In genomic region chr11:64253517-64254385, GRCm38 (mm10) we compare ENCODE assay signal across 23 mouse cellular contexts.
A peak's percentile ranks its signal among the peaks of the same experiment; 100 is the strongest.
DNase-seq lines count a peak whose midpoint lies in the region; ATAC-seq and TF ChIP-seq lines count a peak whose summit lies in the region.
"Had no signal": no experiment of that assay in that cellular context is flagged by ENCODE, and none has a peak within 500 bp of the region (broad histone marks: within the 10 kb centered on the region; RNA-seq: fewer than 3 reads in every experiment).

No protein-coding gene starts in this region.

- no peak overlapping the region for H3K27ac ChIP-seq in forebrain, embryonic 14.5 days (ENCODE audit: low read depth, low read length)
- no peak overlapping the region for H3K27ac ChIP-seq in forebrain, embryonic 12.5 days
- H3K27ac ChIP-seq: forebrain, embryonic 10.5 days; forebrain, embryonic 15.5 days; heart, adult 2 months; hindbrain, embryonic 14.5 days; hindbrain, postnatal 0 days had no signal

- no peaks in the 10 kb centered on the region; the same call in 1 of the 2 replicates for H3K9me3 ChIP-seq in forebrain, embryonic 14.5 days (replicated peaks; ENCODE audit: control insufficient read depth, low read length)
- no peaks in the 10 kb centered on the region for H3K9me3 ChIP-seq in forebrain, embryonic 12.5 days
- H3K9me3 ChIP-seq: forebrain, embryonic 10.5 days; forebrain, embryonic 15.5 days; G1E had no signal

- H3K4me3 ChIP-seq in forebrain, embryonic 14.5 days (ENCODE audit: low read depth, low read length): no peak overlapping the region
- H3K4me3 ChIP-seq in forebrain, embryonic 12.5 days (replicated peaks): no peak overlapping the region
- H3K4me3 ChIP-seq: forebrain, embryonic 10.5 days; forebrain, embryonic 15.5 days; heart, adult 2 months had no signal

- no peaks in the 10 kb centered on the region for H3K4me1 ChIP-seq in forebrain, embryonic 14.5 days (ENCODE audit: control insufficient read depth, insufficient read depth, low read length)
- H3K4me1 ChIP-seq in forebrain, embryonic 12.5 days: 0 out of 2 replicates have a peak, but pooled peaks cover 2% of the 10 kb centered on the region
- H3K4me1 ChIP-seq: forebrain, embryonic 15.5 days had no signal

- no peaks in the 10 kb centered on the region for H3K27me3 ChIP-seq in forebrain, embryonic 14.5 days (replicated peaks; ENCODE audit: control insufficient read depth, insufficient read depth, low read length)
- H3K27me3 ChIP-seq in forebrain, embryonic 12.5 days: no peaks in the 10 kb centered on the region
- H3K27me3 ChIP-seq: CH12.LX; forebrain, embryonic 15.5 days had no signal

- H3K4me2 ChIP-seq in forebrain, embryonic 14.5 days (ENCODE audit: low read length): no peak overlapping the region
- H3K4me2 ChIP-seq in forebrain, embryonic 12.5 days: no peak overlapping the region
- H3K4me2 ChIP-seq: forebrain, embryonic 15.5 days; heart, embryonic 11.5 days; hindbrain, embryonic 14.5 days had no signal

- H3K36me3 ChIP-seq in forebrain, embryonic 14.5 days (ENCODE audit: control insufficient read depth, insufficient read depth, low read length): no peaks in the 10 kb centered on the region
- no peaks in the 10 kb centered on the region for H3K36me3 ChIP-seq in forebrain, embryonic 12.5 days (replicated peaks)
- H3K36me3 ChIP-seq: forebrain, embryonic 10.5 days; forebrain, embryonic 15.5 days; G1E had no signal

- peak; percentile 51 for DNase-seq in forebrain, embryonic 14.5 days (ENCODE audit: low spot score)
- DNase-seq in 416B (ENCODE audit: low read depth): peak; percentile 53
- DNase-seq in brain, embryonic 14.5 days (ENCODE audit: low read depth): peak; percentile 52
- DNase-seq: cerebellum, adult 11-12 months; cerebellum, adult 8-10 months; cerebellum, postnatal 10 days; cerebellum, postnatal 36 days; gastrocnemius, postnatal 25 days; heart, adult 2 months; kidney, adult 2 months had no signal

- no peak overlapping the region for H3K9ac ChIP-seq in forebrain, embryonic 14.5 days (ENCODE audit: low read length)
- no peak overlapping the region for H3K9ac ChIP-seq in forebrain, embryonic 12.5 days
- H3K9ac ChIP-seq: forebrain, embryonic 15.5 days; hindbrain, embryonic 14.5 days had no signal

- no peak for ATAC-seq in forebrain, embryonic 14.5 days
- ATAC-seq in forebrain, embryonic 12.5 days (ENCODE audit: low FRiP score): no peak
- ATAC-seq in megakaryocyte progenitor cell, adult 5-6 weeks (replicated peaks; ENCODE audit: poor library complexity): peak; percentile 77
- ATAC-seq in CD4-positive, CD25-positive, alpha-beta regulatory T cell, adult 4 months: no peak
- ATAC-seq: forebrain, embryonic 15.5 days; hindbrain, postnatal 0 days; inflammation-experienced regulatory T-cells, adult 6 months; intestine, embryonic 16.5 days; Patski had no signal

- TF ChIP-seq POLR2A in brain, embryonic 14.5 days (IDR thresholded peaks at IDR 0.05; ENCODE audit: borderline replicate concordance, extremely low read depth, insufficient read depth, insufficient read length, poor library complexity, severe bottlenecking): no peak

- 60% methylated on average over 7 of the region's 7 CpGs for WGBS in forebrain, embryonic 14.5 days
- 77% methylated on average over 7 of the region's 7 CpGs for WGBS in forebrain, embryonic 12.5 days

- no peak for TF ChIP-seq CTCF in brain, embryonic 14.5 days (IDR thresholded peaks at IDR 0.05; ENCODE audit: borderline replicate concordance, extremely low read depth, insufficient read depth, insufficient read length)
